Mouse (Mus musculus): ENCODE measurements around the gene Enc1. TPM values are rescaled to one million over a fixed set of nuclear protein-coding genes. Genes with fewer than 3 reads are reported as not detected.
A peak's percentile ranks its signal among the peaks of the same experiment; 100 is the strongest.

Enc1 gene
- total RNA-seq, 1 experiment: 73.6 TPM

DNA sequence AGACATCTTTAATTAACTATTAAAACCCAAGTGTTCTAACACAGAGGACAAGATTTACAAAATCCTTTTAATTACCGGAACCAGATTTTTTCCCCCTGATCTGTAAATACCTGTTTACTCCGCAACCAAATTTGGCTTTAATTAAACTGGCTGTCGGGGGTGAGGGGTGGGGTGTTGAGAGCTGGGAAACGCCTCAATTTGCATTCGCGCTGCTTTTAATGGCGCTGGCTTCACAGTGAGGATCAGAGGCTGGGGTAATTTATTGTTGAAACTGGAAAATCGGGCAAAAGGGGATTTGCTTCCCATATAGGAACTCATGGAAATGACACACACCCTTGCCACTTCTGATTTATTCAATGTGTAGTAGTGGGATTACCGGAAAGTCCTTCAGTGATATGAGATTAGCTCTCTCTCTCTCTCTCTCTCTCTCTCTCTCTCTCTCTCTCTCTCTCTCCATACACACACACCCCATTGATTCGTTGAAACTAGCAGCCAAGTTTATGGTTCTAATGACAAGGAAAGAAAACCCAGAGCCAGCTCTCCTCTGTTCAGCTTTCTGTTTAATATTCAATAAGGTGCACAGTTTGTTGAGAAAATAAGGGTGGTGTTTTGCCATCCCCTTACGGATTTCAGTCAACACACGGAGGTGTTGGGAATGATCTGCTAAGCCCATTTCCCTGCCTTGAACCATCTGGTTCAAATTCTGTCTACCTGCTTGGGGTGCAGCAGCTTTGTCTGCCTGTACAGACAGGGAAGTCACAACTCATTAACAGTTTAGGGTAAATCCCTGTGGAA lies 51.7 kb downstream of the Enc1 start:
- H3K36me3 ChIP-seq (ENCODE audit: control insufficient read depth, insufficient read depth, low read length, poor library complexity, severe bottlenecking): no peaks in the 10 kb centered on the region
- H3K4me3 ChIP-seq (ENCODE audit: insufficient read depth in 1 of 2, low read depth in 1 of 2, low read length in 2 of 2, poor library complexity in 1 of 2, severe bottlenecking in 1 of 2): 0 out of 4 replicates have a peak overlapping the region, but pooled peaks have one; percentile 1 to 9
- DNase-seq (ENCODE audit: low read depth, low spot score): no peak
- H3K9me3 ChIP-seq (ENCODE audit: control insufficient read depth, insufficient read depth, low read depth, low read length): no peaks in the 10 kb centered on the region
- in situ Hi-C loops (cut with MboI; ENCODE audit: low sequenced_read_pairs in 2 of 2, unreplicated experiment in 2 of 2): no loop called here
- peak overlapping the region; percentile 41; the same call in 1 of the 2 replicates for H3K27ac ChIP-seq (ENCODE audit: insufficient read depth, low read depth, low read length, poor library complexity, severe bottlenecking)
- no peak overlapping the region for H3K9ac ChIP-seq (ENCODE audit: insufficient read depth, low read depth, low read length, poor library complexity, severe bottlenecking)
- H3K4me1 ChIP-seq (ENCODE audit: control insufficient read depth in 2 of 2, insufficient read depth in 2 of 2, low read length in 2 of 2, poor library complexity in 1 of 2): peaks cover 29 to 30% of the 10 kb centered on the region in 2 experiments
- TF ChIP-seq CHD2 (IDR thresholded peaks at IDR 0.05; ENCODE audit: low read depth, low read length) (no peak), MAFK (IDR thresholded peaks at IDR 0.05; ENCODE audit: insufficient read depth, low read depth, low read length) (no peak), HCFC1 (IDR thresholded peaks at IDR 0.05; ENCODE audit: borderline replicate concordance, insufficient read depth, low read length) (no peak), ZNF384 (IDR thresholded peaks at IDR 0.05; ENCODE audit: low read depth, low read length) (no peak)

DNA sequence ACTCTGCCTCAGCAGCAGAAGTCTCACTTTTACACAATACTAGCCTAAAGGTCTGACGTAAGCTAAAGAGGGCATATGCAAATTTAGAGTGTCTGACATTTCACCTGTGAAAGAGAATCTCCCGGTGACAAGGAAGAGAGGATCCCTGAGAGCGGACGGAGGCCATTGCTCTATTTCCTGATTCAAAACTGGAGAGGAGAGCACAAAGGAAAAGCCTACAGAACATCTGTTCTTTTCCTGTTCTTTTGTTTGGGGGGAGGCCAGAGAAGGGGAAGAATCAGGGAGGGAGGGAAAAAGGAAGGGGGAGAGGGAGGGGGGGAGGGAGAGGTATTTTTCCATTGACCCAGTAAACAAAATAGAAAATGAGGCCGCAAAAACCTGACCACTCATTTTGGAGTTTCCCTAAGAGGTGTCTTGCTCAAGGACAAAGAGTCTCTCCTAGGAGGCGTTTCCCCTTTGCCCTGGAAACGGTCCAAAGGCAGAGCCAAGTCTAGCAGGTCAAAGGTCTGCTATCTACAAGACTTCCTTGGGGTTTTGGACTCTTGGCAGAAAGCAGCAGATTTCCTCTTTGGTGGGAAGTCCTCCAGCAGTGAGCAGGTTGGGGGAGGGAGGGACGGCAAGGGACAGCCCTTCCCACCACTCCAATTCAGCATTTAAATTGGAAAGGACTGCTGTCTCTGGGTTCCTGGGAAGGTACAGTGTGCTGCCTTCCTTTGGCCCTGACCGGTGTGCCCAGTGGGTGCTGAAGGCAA lies 54.4 kb downstream of the Enc1 start:
- in situ Hi-C loops (cut with MboI; ENCODE audit: low sequenced_read_pairs in 2 of 2, unreplicated experiment in 2 of 2): no loop called here
- H3K9ac ChIP-seq (ENCODE audit: insufficient read depth, low read depth, low read length, poor library complexity, severe bottlenecking): peak overlapping the region; percentile 23; the same call in 1 of the 2 replicates
- TF ChIP-seq ZC3H11A (IDR thresholded peaks at IDR 0.05; ENCODE audit: borderline replicate concordance, low read depth, low read length) (no peak), HCFC1 (IDR thresholded peaks at IDR 0.05; ENCODE audit: borderline replicate concordance, insufficient read depth, low read length) (0 out of 2 replicates have a peak, but pooled peaks have one; percentile 23)
- no peak for DNase-seq (ENCODE audit: low read depth, low spot score)
- no peaks in the 10 kb centered on the region for H3K9me3 ChIP-seq (ENCODE audit: control insufficient read depth, insufficient read depth, low read depth, low read length)
- peak overlapping the region; percentile 42 to 62 for H3K4me3 ChIP-seq (ENCODE audit: insufficient read depth in 1 of 2, low read depth in 1 of 2, low read length in 2 of 2, poor library complexity in 1 of 2, severe bottlenecking in 1 of 2)
- no peaks in the 10 kb centered on the region for H3K36me3 ChIP-seq (ENCODE audit: control insufficient read depth, insufficient read depth, low read length, poor library complexity, severe bottlenecking)
- H3K27ac ChIP-seq (ENCODE audit: insufficient read depth, low read depth, low read length, poor library complexity, severe bottlenecking): peak overlapping the region; percentile 88
- H3K4me1 ChIP-seq (ENCODE audit: control insufficient read depth in 2 of 2, insufficient read depth in 2 of 2, low read length in 2 of 2, poor library complexity in 1 of 2): peaks cover 30 to 33% of the 10 kb centered on the region in 2 experiments

DNA sequence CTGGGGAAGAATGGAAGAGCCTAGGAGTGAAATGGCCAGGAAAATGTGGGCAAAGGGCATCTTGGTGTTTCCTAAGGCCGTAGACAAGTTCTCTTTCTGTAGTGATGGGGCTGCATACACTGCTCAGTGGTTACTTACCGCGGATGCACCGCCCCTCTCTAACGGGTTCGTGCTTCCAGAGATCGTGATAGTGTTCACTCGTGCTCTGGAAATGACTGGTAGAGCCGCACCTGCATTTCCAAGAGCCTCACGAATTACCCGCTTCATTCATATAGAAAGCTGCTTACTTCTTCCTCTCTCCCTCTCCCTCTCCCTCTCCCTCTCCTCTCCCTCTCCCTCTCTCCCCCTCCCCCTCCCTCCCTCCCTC lies 54.9 kb downstream of the Enc1 start:
- peak overlapping the region; percentile 42 to 62 for H3K4me3 ChIP-seq (ENCODE audit: insufficient read depth in 1 of 2, low read depth in 1 of 2, low read length in 2 of 2, poor library complexity in 1 of 2, severe bottlenecking in 1 of 2)
- no peaks in the 10 kb centered on the region for H3K9me3 ChIP-seq (ENCODE audit: control insufficient read depth, insufficient read depth, low read depth, low read length)
- H3K9ac ChIP-seq (ENCODE audit: insufficient read depth, low read depth, low read length, poor library complexity, severe bottlenecking): peak overlapping the region; percentile 23; the same call in 1 of the 2 replicates
- TF ChIP-seq MAFK (IDR thresholded peaks at IDR 0.05; ENCODE audit: insufficient read depth, low read depth, low read length) (no peak), ZC3H11A (IDR thresholded peaks at IDR 0.05; ENCODE audit: borderline replicate concordance, low read depth, low read length) (no peak), CHD2 (IDR thresholded peaks at IDR 0.05; ENCODE audit: low read depth, low read length) (no peak), ZNF384 (IDR thresholded peaks at IDR 0.05; ENCODE audit: low read depth, low read length) (no peak), HCFC1 (IDR thresholded peaks at IDR 0.05; ENCODE audit: borderline replicate concordance, insufficient read depth, low read length) (no peak)
- peak overlapping the region; percentile 88 for H3K27ac ChIP-seq (ENCODE audit: insufficient read depth, low read depth, low read length, poor library complexity, severe bottlenecking)
- no peaks in the 10 kb centered on the region for H3K36me3 ChIP-seq (ENCODE audit: control insufficient read depth, insufficient read depth, low read length, poor library complexity, severe bottlenecking)
- H3K4me1 ChIP-seq (ENCODE audit: control insufficient read depth in 2 of 2, insufficient read depth in 2 of 2, low read length in 2 of 2, poor library complexity in 1 of 2): peaks cover 26 to 29% of the 10 kb centered on the region in 2 experiments
- in situ Hi-C loops (cut with MboI; ENCODE audit: low sequenced_read_pairs in 2 of 2, unreplicated experiment in 2 of 2): no loop called here
- DNase-seq (ENCODE audit: low read depth, low spot score): no peak

DNA sequence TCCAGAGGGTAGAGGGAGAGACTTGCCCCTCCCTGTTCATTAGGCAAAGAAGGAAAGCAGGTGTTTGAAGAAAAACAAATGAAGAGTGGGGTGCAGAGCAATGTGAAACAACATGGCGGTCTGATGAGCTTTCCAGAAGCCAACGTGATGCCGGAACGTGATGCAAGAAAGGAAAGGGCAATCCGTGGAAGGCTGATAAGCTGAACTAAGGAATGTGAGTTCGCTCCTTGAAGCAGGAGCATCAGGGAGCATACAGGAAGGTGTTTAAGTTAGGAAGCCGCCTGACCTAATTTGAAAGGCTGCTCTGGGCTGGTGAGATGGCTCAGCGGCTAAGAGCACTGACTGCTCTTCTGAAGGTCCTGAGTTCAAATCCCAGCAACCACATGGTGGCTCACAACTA lies 55.4 kb downstream of the Enc1 start:
- Histone ChIP-seq H3K9ac (ENCODE audit: insufficient read depth, low read depth, low read length, poor library complexity, severe bottlenecking) (peak overlapping the region; percentile 74; the same call in 1 of the 2 replicates), H3K36me3 (ENCODE audit: control insufficient read depth, insufficient read depth, low read length, poor library complexity, severe bottlenecking) (no peaks in the 10 kb centered on the region), H3K4me1 (ENCODE audit: control insufficient read depth in 2 of 2, insufficient read depth in 2 of 2, low read length in 2 of 2, poor library complexity in 1 of 2) (peaks cover 22 to 25% of the 10 kb centered on the region in 2 experiments), H3K4me3 (ENCODE audit: insufficient read depth in 1 of 2, low read depth in 1 of 2, low read length in 2 of 2, poor library complexity in 1 of 2, severe bottlenecking in 1 of 2) (peak overlapping the region; percentile 51 to 62), H3K9me3 (ENCODE audit: control insufficient read depth, insufficient read depth, low read depth, low read length) (no peaks in the 10 kb centered on the region), H3K27ac (ENCODE audit: insufficient read depth, low read depth, low read length, poor library complexity, severe bottlenecking) (peak overlapping the region; percentile 88)
- in situ Hi-C loops (cut with MboI; ENCODE audit: low sequenced_read_pairs in 2 of 2, unreplicated experiment in 2 of 2): no loop called here
- TF ChIP-seq ZNF384 (IDR thresholded peaks at IDR 0.05; ENCODE audit: low read depth, low read length) (no peak), HCFC1 (IDR thresholded peaks at IDR 0.05; ENCODE audit: borderline replicate concordance, insufficient read depth, low read length) (no peak), MAFK (IDR thresholded peaks at IDR 0.05; ENCODE audit: insufficient read depth, low read depth, low read length) (no peak), ZC3H11A (IDR thresholded peaks at IDR 0.05; ENCODE audit: borderline replicate concordance, low read depth, low read length) (no peak), CHD2 (IDR thresholded peaks at IDR 0.05; ENCODE audit: low read depth, low read length) (no peak)
- no peak for DNase-seq (ENCODE audit: low read depth, low spot score)

Data from ES-E14 (cell line).